Mouse (Mus musculus) CD4-positive, CD25-positive, alpha-beta regulatory T cell, adult 9 weeks (primary cell): Measurements from ENCODE around the gene Olfr301. TPM values are rescaled to one million over a fixed set of nuclear protein-coding genes. Genes with fewer than 3 reads are reported as not detected.

Experiments
- polyA plus RNA-seq: library from polyadenylated mRNA; unstranded; fragments of 100-300 nt; shearing (Covaris generic); gene quantifications from one replicate; pipeline ENCODE4 v1.2.1, GENCODE M21; 2017

The Olfr301 gene
- polyA plus RNA-seq, result not detected

GRCm38 (mm10) chr7:86403546-86403945 lies at the start of gene Olfr301:
TSS of gene Olfr301 (plus strand) at chr7:86403846.

DNA sequence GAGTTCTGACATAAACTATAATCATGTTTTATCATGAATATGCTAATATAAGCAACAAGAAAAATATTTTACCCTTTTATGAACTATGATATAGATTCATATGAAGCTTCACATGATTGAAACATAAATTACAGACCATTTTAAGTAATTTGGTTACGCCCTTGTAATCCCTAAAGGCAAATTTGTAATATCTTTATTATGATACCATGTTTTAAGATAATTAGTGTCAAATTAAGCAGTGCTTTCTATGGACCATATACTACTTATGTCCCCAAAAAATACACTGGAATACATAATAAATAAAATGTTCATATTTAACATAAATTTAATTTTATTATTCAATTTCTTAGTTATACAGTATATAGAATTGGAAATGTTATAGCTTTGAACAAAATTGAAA lies 36.8 kb upstream of the Olfr301 start, which contains the start of gene Olfr305:
Olfr305 (minus strand) TSS at position 101 of the 400 bp plus-strand sequence.

DNA sequence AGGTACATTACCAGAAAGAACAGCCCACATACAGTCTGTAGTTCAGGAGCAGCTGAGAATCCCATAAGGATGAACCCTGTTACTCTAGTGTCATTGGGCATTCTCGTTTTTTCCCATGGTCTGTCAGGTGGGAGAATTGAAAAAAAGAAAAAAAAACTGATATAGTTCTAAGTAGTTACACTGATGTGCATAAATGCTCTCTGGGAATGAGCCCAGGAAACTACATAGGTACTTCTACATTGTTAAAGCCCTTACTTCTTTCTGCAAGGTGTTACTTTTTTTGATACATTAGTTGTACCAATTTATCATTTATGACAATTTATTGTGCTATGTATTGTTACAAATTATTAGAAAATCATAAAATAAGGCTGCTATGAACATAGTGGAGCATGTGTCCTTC lies 17.1 kb upstream of the Olfr301 start, which contains the start of gene Olfr304:
Olfr304 (minus strand) TSS at position 101 of the 400 bp plus-strand sequence.

DNA sequence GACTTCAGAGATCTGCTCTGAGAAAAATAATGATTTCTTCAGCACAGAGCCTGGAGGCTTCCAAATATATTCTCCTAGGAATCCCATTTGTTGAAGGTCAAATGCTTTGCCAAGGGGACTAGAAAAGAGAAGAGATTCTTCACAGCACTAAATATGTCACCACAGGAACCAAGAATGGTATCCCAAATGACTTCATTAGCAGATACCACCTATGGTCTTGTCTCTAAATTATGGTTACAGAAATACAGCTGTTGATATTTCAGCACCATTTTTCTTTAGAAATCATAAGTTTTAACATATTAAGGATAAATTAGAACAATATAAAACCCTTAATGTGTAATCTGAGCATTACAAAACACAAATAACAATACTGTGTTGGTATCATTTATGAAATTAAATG lies 6.0 kb upstream of the Olfr301 start, which contains the start of gene Olfr303:
Olfr303 (minus strand) TSS at position 101 of the 400 bp plus-strand sequence.

GRCm38 (mm10) chr7:86459621-86460020 lies 56.0 kb downstream of the Olfr301 start, which contains the start of gene Olfr299:
TSS of gene Olfr299 (plus strand) at chr7:86459921.

Other genes starting within 250 kb of the Olfr301 start
- not detected for gene Vmn2r75, start 232.1 kb upstream of the Olfr301 start, polyA plus RNA-seq
- gene Vmn2r76, start 157.5 kb upstream of the Olfr301 start, polyA plus RNA-seq, result 0.04 TPM
- not detected for gene Olfr310, start 126.7 kb upstream of the Olfr301 start, polyA plus RNA-seq
- not detected for gene Olfr309, start 90.1 kb upstream of the Olfr301 start, polyA plus RNA-seq
- gene Olfr308, start 78.2 kb upstream of the Olfr301 start, polyA plus RNA-seq, result not detected
- not detected for gene Olfr307, start 66.3 kb upstream of the Olfr301 start, polyA plus RNA-seq
- not detected for gene Olfr305, start 36.9 kb upstream of the Olfr301 start, polyA plus RNA-seq
- gene Olfr304, start 17.2 kb upstream of the Olfr301 start, polyA plus RNA-seq, result not detected
- gene Olfr303, start 6.1 kb upstream of the Olfr301 start, polyA plus RNA-seq, result not detected
- gene Olfr299, start 56.1 kb downstream of the Olfr301 start, polyA plus RNA-seq, result not detected
- not detected for gene Olfr298, start 88.6 kb downstream of the Olfr301 start, polyA plus RNA-seq
- not detected for gene Olfr297, start 116.1 kb downstream of the Olfr301 start, polyA plus RNA-seq
- gene Olfr295, start 180.0 kb downstream of the Olfr301 start, polyA plus RNA-seq, result not detected
- not detected for gene Olfr294, start 212.8 kb downstream of the Olfr301 start, polyA plus RNA-seq
- gene Olfr293, start 245.2 kb downstream of the Olfr301 start, polyA plus RNA-seq, result not detected